Comparison of ENCODE assay signal across 18 mouse cellular contexts in genomic region chr8:61326281-61326680, GRCm38 (mm10).
DNase-seq lines count a peak whose midpoint lies in the region; ATAC-seq and TF ChIP-seq lines count a peak whose summit lies in the region.
"Had no signal": no experiment of that assay in that cellular context is flagged by ENCODE, and none has a peak within 500 bp of the region (broad histone marks: within the 10 kb centered on the region; RNA-seq: fewer than 3 reads in every experiment).

No protein-coding gene starts in this region.

- no peak for TF ChIP-seq CTCF in forebrain, postnatal 0 days (IDR thresholded peaks at IDR 0.05; ENCODE audit: low read depth)

- H3K4me3 ChIP-seq in forebrain, embryonic 12.5 days (replicated peaks) = no peak overlapping the region
- H3K4me3 ChIP-seq in forebrain, postnatal 0 days (ENCODE audit: low read depth, low read length) = no peak overlapping the region
- H3K4me3 ChIP-seq in kidney, embryonic 15.5 days (replicated peaks) = no peak overlapping the region
- H3K4me3 ChIP-seq: embryonic facial prominence, embryonic 15.5 days; gastrocnemius, adult 2 months had no signal

- no peaks in the 10 kb centered on the region for H3K9me3 ChIP-seq in forebrain, embryonic 12.5 days
- H3K9me3 ChIP-seq in forebrain, postnatal 0 days (ENCODE audit: low read length) = no peaks in the 10 kb centered on the region
- H3K9me3 ChIP-seq in kidney, embryonic 15.5 days (replicated peaks) = no peaks in the 10 kb centered on the region
- H3K9me3 ChIP-seq: embryonic facial prominence, embryonic 15.5 days; G1E had no signal

- peaks cover 15% of the 10 kb centered on the region for H3K36me3 ChIP-seq in forebrain, embryonic 12.5 days (replicated peaks)
- peaks cover 3% of the 10 kb centered on the region; the same call in 1 of the 2 replicates for H3K36me3 ChIP-seq in forebrain, postnatal 0 days (ENCODE audit: insufficient read depth)
- H3K36me3 ChIP-seq in kidney, embryonic 15.5 days = peaks cover 22% of the 10 kb centered on the region
- H3K36me3 ChIP-seq: G1E had no signal

- H3K27ac ChIP-seq in forebrain, embryonic 12.5 days = peak overlapping the region; percentile 83
- H3K27ac ChIP-seq in forebrain, postnatal 0 days (ENCODE audit: low read depth, low read length) = no peak overlapping the region
- no peak overlapping the region for H3K27ac ChIP-seq in kidney, embryonic 15.5 days
- H3K27ac ChIP-seq: embryonic facial prominence, embryonic 15.5 days; gastrocnemius, adult 2 months had no signal

- 86% methylated on average over 8 of the region's 8 CpGs for WGBS in forebrain, embryonic 12.5 days
- WGBS in forebrain, postnatal 0 days = 88% methylated on average over 8 of the region's 8 CpGs
- WGBS in kidney, embryonic 15.5 days = 75% methylated on average over 8 of the region's 8 CpGs
- WGBS in large intestine, adult 2 months = 59% methylated on average over 8 of the region's 8 CpGs

- no peak overlapping the region for H3K9ac ChIP-seq in forebrain, embryonic 12.5 days
- H3K9ac ChIP-seq in forebrain, postnatal 0 days = no peak overlapping the region
- no peak overlapping the region for H3K9ac ChIP-seq in kidney, embryonic 15.5 days
- H3K9ac ChIP-seq: embryonic facial prominence, embryonic 15.5 days; liver, postnatal 0 days had no signal

- H3K4me1 ChIP-seq in forebrain, embryonic 12.5 days = peaks cover 39% of the 10 kb centered on the region
- peaks cover 4% of the 10 kb centered on the region; the same call in 1 of the 2 replicates for H3K4me1 ChIP-seq in forebrain, postnatal 0 days (ENCODE audit: insufficient read depth)
- peaks cover 47% of the 10 kb centered on the region for H3K4me1 ChIP-seq in kidney, embryonic 15.5 days

- H3K27me3 ChIP-seq in forebrain, embryonic 12.5 days = no peaks in the 10 kb centered on the region
- no peaks in the 10 kb centered on the region for H3K27me3 ChIP-seq in forebrain, postnatal 0 days (ENCODE audit: insufficient read depth, low read length)
- H3K27me3 ChIP-seq in kidney, embryonic 15.5 days = no peaks in the 10 kb centered on the region
- H3K27me3 ChIP-seq: embryonic facial prominence, embryonic 15.5 days had no signal

- ATAC-seq in forebrain, embryonic 12.5 days (ENCODE audit: low FRiP score) = no peak
- no peak for ATAC-seq in forebrain, postnatal 0 days
- no peak for ATAC-seq in kidney, embryonic 15.5 days (replicated peaks; ENCODE audit: low FRiP score)
- ATAC-seq: liver, postnatal 0 days had no signal

- no peak for DNase-seq in forebrain, postnatal 0 days
- peak; percentile 48 for DNase-seq in kidney, adult 9 months
- DNase-seq in adrenal gland, postnatal 36 days = peak; percentile 35 to 44
- DNase-seq in large intestine, adult 2 months (ENCODE audit: low read depth, low spot score) = peak; percentile 67
- DNase-seq in Muller cell, postnatal 12 days (ENCODE audit: inconsistent ontology term) = no peak
- DNase-seq: cerebellum, adult 11 months; cerebellum, postnatal 14 days; embryo, embryonic 11 days; gastrocnemius, adult 2 months; heart, adult 18-20 months; layer of hippocampus, postnatal 36 days; liver; liver, postnatal 0 days; lung, postnatal 14 days had no signal

- H3K4me2 ChIP-seq in forebrain, embryonic 12.5 days = no peak overlapping the region
- no peak overlapping the region for H3K4me2 ChIP-seq in forebrain, postnatal 0 days (ENCODE audit: low read depth)
- no peak overlapping the region for H3K4me2 ChIP-seq in kidney, embryonic 15.5 days
- H3K4me2 ChIP-seq: embryonic facial prominence, embryonic 15.5 days had no signal

Comparison
In these comparisons a context has a peak if more than half of its experiments do, and no peak if none do; other contexts are left out.
1. DNase-seq: peak in kidney, adult 9 months (single experiment), adrenal gland, postnatal 36 days (2 of 2) and large intestine, adult 2 months (single experiment); none in forebrain, postnatal 0 days (single experiment) and Muller cell, postnatal 12 days (single experiment).